24 mouse cellular contexts compared by ENCODE assay signal in genomic region chr16:11692744-11693143, GRCm38 (mm10).
"Had no signal": no experiment of that assay in that cellular context is flagged by ENCODE, and none has a peak within 500 bp of the region (broad histone marks: within the 10 kb centered on the region; RNA-seq: fewer than 3 reads in every experiment).

No protein-coding gene starts in this region.

- H3K36me3 ChIP-seq: hindbrain, embryonic 10.5 days; hindbrain, embryonic 12.5 days; intestine, embryonic 15.5 days; limb, embryonic 10.5 days; limb, embryonic 12.5 days; liver, embryonic 13.5 days; liver, embryonic 15.5 days had no signal

- H3K9ac ChIP-seq: hindbrain, embryonic 12.5 days; hindbrain, embryonic 14.5 days; intestine, embryonic 15.5 days; limb, embryonic 12.5 days; liver, embryonic 13.5 days; liver, embryonic 15.5 days had no signal

- H3K27ac ChIP-seq: heart, adult 2 months; hindbrain, embryonic 12.5 days; hindbrain, embryonic 14.5 days; intestine, embryonic 15.5 days; limb, embryonic 10.5 days; limb, embryonic 12.5 days; liver, embryonic 13.5 days; liver, embryonic 15.5 days had no signal

- H3K9me3 ChIP-seq: hindbrain, embryonic 10.5 days; hindbrain, embryonic 12.5 days; intestine, embryonic 15.5 days; limb, embryonic 10.5 days; limb, embryonic 12.5 days; liver, embryonic 13.5 days; liver, embryonic 15.5 days had no signal

- H3K4me3 ChIP-seq: gastrocnemius, adult 2 months; heart, adult 2 months; hindbrain, embryonic 10.5 days; hindbrain, embryonic 12.5 days; intestine, embryonic 15.5 days; left cerebral cortex, adult 2 months; limb, embryonic 10.5 days; limb, embryonic 12.5 days; liver, embryonic 13.5 days; liver, embryonic 15.5 days had no signal

- H3K4me2 ChIP-seq: heart, embryonic 11.5 days; hindbrain, embryonic 12.5 days; hindbrain, embryonic 14.5 days; intestine, embryonic 15.5 days; limb, embryonic 12.5 days; liver, embryonic 11.5 days; liver, embryonic 13.5 days; liver, embryonic 15.5 days had no signal

- H3K4me1 ChIP-seq: intestine, embryonic 15.5 days; liver, embryonic 13.5 days; liver, embryonic 15.5 days had no signal

- ATAC-seq: forebrain, embryonic 16.5 days; inflammation-experienced regulatory T-cells, adult 6 months; intestine, embryonic 15.5 days; intestine, postnatal 0 days had no signal

- H3K27me3 ChIP-seq: hindbrain, embryonic 12.5 days; intestine, embryonic 15.5 days; limb, embryonic 12.5 days; liver, embryonic 13.5 days; liver, embryonic 15.5 days had no signal

- DNase-seq: gastrocnemius, adult 2 months; gastrocnemius, postnatal 10 days; gastrocnemius, postnatal 25 days; heart, adult 2 months; heart, postnatal 10 days; heart, postnatal 4 days; kidney, adult 18-20 months; kidney, adult 9 months; kidney, postnatal 4 days; liver; liver, embryonic 13.5 days had no signal
